Mouse (Mus musculus) frontal cortex, adult 2 months (tissue): ENCODE data around the gene Slc9a3r2. TPM values are rescaled to one million over a fixed set of nuclear protein-coding genes. Genes with fewer than 3 reads are reported as not detected.

Experiments used
- DNase-seq, 2 experiments: peaks; one replicate each; pipeline ENCODE4 v3.0.0; 2022; ENCODE audit warnings: low spot score in 1 of 2; ENCODE audit errors: extremely low spot score in 1 of 2
- polyA plus RNA-seq: library from polyadenylated mRNA; depleted of rRNA; stranded (reverse); fragments of >200 nt; gene quantifications from 2 replicates; pipeline ENCODE4 v1.2.3, GENCODE M21; 2012

Slc9a3r2 gene
- polyA plus RNA-seq, 1 experiment = 80.5 TPM

DNA sequence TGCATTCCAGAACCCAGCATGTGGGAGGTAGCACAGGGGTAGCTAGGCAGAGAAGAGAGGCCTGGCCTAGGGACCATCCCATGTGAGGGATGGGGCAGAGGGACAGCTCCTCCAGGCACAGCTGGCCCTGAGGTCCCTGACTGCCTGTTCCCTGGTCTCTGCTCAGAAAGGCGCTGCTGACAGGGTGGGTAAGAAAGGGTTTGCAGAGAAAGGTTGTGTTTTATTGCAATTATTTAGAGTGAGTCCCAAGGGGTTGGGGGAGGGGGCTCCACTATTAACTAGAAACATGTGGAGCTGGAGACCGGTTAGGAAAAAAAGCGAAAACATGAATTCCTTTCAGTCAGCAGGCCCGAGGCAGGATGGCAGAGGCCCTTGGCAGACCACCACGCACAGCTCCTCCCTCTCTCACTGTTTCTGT lies 10.5 kb downstream of the Slc9a3r2 start:
- no peak for DNase-seq

- no peak for DNase-seq
Measured at GRCm38 (mm10) chr17:24638840-24639239, 11.3 kb downstream of the Slc9a3r2 start.

- no peak for DNase-seq
Measured at GRCm38 (mm10) chr17:24638214-24638613, 11.9 kb downstream of the Slc9a3r2 start.

GRCm38 (mm10) chr17:24636781-24637481 lies 13.2 kb downstream of the Slc9a3r2 start:
- DNase-seq = no peak

DNA sequence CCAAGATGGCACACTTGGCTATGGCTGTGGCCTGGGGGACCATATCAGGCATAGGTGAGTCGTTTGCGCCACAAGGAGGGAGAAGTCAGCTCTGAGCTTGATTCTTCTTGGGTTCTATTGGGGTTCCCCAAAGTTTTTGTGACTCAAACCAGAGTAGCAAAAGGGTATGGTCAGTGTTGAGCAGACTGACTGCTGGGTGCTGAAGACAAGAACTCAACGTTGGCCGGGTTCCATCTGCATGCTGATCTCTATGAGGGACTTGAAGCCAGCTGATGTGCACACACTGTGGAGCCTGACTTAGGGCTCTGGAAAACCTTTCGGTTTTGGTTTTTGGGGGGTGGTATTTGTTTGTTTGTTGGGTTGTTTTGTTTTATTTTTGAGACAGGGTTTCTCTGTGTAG lies 14.4 kb downstream of the Slc9a3r2 start:
- DNase-seq = no peak

DNA sequence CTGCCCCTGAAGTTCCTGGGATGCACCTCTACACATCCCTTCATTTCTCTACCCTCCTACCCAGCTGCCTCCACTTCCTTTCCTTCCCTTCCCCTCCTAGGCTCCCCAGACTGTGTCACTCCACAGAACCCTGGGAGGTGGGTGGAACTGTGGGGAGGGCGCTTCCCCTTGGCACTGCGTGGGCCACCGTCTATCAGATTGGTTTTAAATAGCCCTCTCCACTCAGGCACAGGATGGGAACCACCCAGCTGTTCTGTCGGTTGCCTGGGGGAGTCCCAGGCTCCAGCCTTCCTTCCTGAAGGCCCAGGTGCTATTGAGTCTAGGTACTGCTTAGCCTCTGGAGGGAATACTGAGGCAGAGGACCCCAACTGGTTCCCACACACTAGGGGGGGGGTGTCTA lies 15.1 kb downstream of the Slc9a3r2 start:
- peak; percentile 50 to 71 for DNase-seq

DNA sequence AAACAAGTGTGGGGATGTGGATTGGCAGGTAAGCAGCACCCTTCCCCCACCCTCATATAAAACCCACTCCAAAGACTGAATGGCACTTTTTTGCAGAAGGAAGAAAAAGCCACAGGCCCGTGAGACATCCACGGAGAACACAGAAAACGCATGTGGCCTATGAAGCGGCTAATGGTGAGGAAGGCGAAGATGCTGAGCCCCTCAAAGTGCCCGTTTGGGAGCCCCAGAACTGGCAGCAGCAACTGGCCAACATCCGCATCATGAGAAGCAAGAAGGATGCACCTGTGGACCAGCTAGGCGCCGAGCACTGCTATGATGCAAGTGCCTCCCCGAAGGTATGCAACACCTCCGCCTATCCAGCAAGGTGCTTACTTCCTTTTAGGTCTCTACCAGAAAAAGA lies 16.3 kb downstream of the Slc9a3r2 start:
- DNase-seq = no peak

- DNase-seq = peak in 1 of 2 experiments; percentile 41
Measured at GRCm38 (mm10) chr17:24632813-24633449, 17.2 kb downstream of the Slc9a3r2 start.

GRCm38 (mm10) chr17:24632167-24632812 lies 17.8 kb downstream of the Slc9a3r2 start, which contains the start of the genes Tsc2 and Nthl1:
Gene Tsc2, minus strand, starts transcription at chr17:24632630.
Gene Nthl1, plus strand, starts transcription at chr17:24632680.
- DNase-seq = peak; percentile 49 to 88

DNA sequence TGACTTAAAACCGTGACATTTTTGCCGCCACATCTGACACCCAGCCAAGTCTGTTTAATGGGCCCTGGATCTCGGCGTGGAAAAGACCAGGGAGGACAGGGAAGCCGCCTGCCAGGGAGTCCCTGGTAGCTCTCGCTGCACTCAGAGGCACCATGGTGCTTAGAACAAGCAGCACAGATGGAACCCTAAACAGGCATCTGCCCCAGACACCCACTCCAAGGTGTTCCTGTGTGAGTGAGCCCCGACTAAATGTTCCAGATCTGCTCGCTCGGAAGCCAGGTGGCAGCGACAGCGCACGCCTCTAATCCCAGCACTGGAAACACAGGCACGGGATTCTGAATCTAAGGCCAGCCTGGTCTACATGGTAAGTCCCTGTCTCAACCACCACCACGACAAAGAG lies 20.1 kb downstream of the Slc9a3r2 start:
- peak; percentile 45 to 55 for DNase-seq

GRCm38 (mm10) chr17:24628646-24629045 lies 21.5 kb downstream of the Slc9a3r2 start:
- DNase-seq = peak in 1 of 2 experiments; percentile 87

GRCm38 (mm10) chr17:24625472-24625871 lies 24.7 kb downstream of the Slc9a3r2 start:
- DNase-seq = no peak

DNA sequence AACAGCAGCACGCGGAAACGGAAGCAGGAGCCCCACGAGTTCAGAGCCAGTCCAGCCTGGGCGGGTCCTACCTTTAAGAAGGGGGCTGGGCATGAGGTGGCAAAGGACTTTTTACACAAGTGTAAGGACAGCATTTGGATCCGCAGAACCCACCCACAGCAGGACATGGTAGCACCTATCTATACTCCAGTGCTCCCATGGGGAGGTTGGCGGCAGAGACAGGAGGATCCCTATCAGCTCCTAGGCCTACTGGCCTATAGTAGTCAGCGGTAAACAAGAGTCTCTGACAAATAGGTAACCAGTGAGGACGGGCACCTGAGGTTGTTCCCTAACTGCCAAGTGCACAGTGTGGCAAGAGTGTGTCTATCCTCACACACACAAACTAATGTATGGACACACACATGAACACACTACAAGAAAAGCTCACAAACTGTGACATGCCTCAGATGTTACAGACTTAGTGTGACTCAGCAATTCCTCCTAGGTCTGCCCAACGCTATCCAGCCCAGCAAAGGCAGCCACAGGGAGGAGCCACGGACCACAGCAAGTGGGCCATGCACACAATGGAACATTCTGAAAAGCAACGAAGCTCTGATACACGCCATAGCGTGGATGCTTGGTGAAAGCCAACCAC lies 32.4 kb downstream of the Slc9a3r2 start:
- no peak for DNase-seq

GRCm38 (mm10) chr17:24610711-24611110 lies 39.4 kb downstream of the Slc9a3r2 start:
- no peak for DNase-seq

DNA sequence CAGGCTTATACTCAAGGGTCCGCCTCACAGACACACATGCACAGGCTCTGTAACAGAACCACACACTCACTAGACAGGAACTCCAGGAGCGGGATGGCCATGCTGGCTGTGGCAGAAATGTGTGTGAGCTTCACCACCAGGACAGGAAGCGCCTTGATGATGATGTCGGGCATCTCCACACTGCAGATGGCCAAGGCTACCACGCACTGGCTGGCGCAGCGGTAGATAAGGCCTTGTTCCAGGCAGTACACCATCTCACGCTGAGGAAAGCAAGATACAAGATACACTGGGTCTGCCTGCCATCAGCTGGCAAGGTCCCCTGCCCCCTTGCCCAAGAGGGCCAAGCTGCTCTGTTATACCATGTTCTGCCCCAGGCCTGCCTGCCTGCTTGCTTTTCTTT lies 41.3 kb downstream of the Slc9a3r2 start:
- no peak for DNase-seq

GRCm38 (mm10) chr17:24608370-24608769 lies 41.8 kb downstream of the Slc9a3r2 start:
- DNase-seq = no peak

DNA sequence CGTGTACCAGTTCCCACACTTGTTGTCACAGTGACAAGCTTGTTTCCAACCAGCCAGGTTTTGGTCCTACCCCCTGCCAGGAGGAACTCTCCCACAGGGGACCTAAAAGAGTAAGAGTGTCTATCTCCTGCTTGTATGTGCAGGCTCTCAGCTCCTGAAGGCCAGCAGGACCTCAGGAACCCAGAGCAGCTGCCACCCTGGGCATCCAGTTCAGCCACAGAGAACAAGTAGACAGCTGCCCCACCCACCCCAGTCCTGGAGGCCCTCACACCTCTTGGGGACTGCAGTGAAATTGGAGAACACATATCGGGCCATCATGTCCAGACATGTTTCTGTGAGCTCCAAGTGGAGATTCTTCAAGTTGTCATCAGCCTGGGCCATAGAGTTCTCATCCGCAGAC lies 45.6 kb downstream of the Slc9a3r2 start:
- DNase-seq = no peak

GRCm38 (mm10) chr17:24603961-24604360 lies 46.2 kb downstream of the Slc9a3r2 start:
- no peak for DNase-seq

DNA sequence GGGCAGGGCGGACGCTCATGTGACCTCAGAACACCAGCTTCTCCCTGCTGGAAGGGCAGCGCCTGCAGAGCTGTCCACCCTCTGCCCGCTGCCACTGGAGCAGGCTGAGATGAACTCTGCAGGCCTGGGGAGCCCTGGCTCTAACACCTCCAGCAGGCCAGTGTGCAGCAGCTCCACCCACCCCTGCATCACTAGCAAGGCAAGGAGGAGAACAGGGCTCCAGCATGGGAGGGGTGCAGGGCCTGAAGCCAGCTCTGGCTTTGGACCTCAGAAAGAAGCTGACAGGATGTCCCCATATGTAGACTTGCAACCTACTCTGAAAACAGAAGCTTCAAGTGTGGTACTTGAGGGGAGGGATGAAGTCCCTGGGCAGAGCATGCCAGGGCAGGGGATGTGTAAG lies 49.6 kb downstream of the Slc9a3r2 start:
- DNase-seq = no peak

DNA sequence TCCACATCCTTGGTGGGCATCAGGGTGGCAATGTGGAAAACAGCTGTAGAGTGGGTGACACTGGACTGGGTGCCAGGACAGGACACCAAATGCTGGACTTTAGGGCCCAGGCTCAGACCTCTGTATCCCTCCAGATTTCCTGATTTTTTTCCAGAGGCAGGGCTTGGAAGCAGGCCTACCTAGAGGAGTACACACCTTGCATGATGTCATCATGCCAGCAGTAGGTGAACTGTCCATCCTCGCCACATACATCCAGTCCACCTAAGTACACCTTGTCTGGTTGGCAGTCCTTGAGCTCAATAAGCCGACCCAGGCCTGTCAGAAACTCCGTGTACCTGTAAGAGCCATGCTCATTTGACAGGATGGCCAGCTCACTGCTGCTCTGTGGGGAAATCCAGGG lies 52.1 kb downstream of the Slc9a3r2 start:
- no peak for DNase-seq
